Mouse (Mus musculus) CD4-positive, CD25-positive, alpha-beta regulatory T cell, adult 4 months (primary cell): ENCODE data around the gene Cnpy3. TPM values are rescaled to one million over a fixed set of nuclear protein-coding genes. Genes with fewer than 3 reads are reported as not detected.

ENCODE experiments used
- polyA plus RNA-seq, 2 experiments: library from polyadenylated mRNA; unstranded; fragments of 100-300 nt; shearing (Covaris generic); gene quantifications; one replicate each; pipeline ENCODE4 v1.2.1; 2017

The Cnpy3 gene
- polyA plus RNA-seq, 2 experiments from 2014 or later, result 24.4 to 25.5 TPM

Other genes with a start within 250 kb of the Cnpy3 start
- gene Cul9, start 205.8 kb downstream of the Cnpy3 start, polyA plus RNA-seq, result 1 to 10 TPM; 4.2 to 5.6 TPM
- 1 to 10 TPM; 7.3 to 8.2 TPM for gene Srf, start 196.0 kb downstream of the Cnpy3 start, polyA plus RNA-seq
- gene Ptk7, start 122.7 kb downstream of the Cnpy3 start, polyA plus RNA-seq, result not detected
- 10 to 100 TPM; 13.6 to 14.7 TPM for gene Klc4, start 106.2 kb downstream of the Cnpy3 start, polyA plus RNA-seq
- gene Mrpl2, start 106.0 kb downstream of the Cnpy3 start, polyA plus RNA-seq, result 10 to 100 TPM; 57.0 to 65.9 TPM
- 1 to 10 TPM; 3.3 to 5.9 TPM for gene Cul7, start 101.9 kb downstream of the Cnpy3 start, polyA plus RNA-seq
- 10 to 100 TPM; 47.2 to 62.6 TPM for gene Rrp36, start 77.9 kb downstream of the Cnpy3 start, polyA plus RNA-seq
- gene Mea1, start 73.4 kb downstream of the Cnpy3 start, polyA plus RNA-seq, result 100 to 1,000 TPM; 185 to 202 TPM
- gene Klhdc3, start 71.3 kb downstream of the Cnpy3 start, polyA plus RNA-seq, result 10 to 100 TPM; 22.1 to 25.8 TPM
- gene Ppp2r5d, start 47.1 kb downstream of the Cnpy3 start, polyA plus RNA-seq, result 10 to 100 TPM; 19.7 to 31.4 TPM
- gene Pex6, start 40.8 kb downstream of the Cnpy3 start, polyA plus RNA-seq, result 1 to 10 TPM; 5.0 to 7.2 TPM
- gene Gnmt, start 23.0 kb downstream of the Cnpy3 start, polyA plus RNA-seq, result not detected
- under 1 TPM in 1 of 2 experiments, not detected in 1; 0.49 TPM for gene Ptcra, start 11.5 kb upstream of the Cnpy3 start, polyA plus RNA-seq
- gene 2310039H08Rik, start 20.4 kb upstream of the Cnpy3 start, polyA plus RNA-seq, result 10 to 100 TPM; 16.1 to 18.9 TPM
- 100 to 1,000 TPM; 159 to 205 TPM for gene Rpl7l1, start 30.5 kb upstream of the Cnpy3 start, polyA plus RNA-seq
- 10 to 100 TPM; 10.8 to 11.9 TPM for gene Bicral, start 106.3 kb upstream of the Cnpy3 start, polyA plus RNA-seq
- 1 to 10 TPM; 8.4 to 9.1 TPM for gene Tbcc, start 138.5 kb upstream of the Cnpy3 start, polyA plus RNA-seq
- not detected for gene Prph2, start 158.2 kb upstream of the Cnpy3 start, polyA plus RNA-seq